Comparison of ENCODE assay signal across 8 mouse cellular contexts in the genomic region with DNA sequence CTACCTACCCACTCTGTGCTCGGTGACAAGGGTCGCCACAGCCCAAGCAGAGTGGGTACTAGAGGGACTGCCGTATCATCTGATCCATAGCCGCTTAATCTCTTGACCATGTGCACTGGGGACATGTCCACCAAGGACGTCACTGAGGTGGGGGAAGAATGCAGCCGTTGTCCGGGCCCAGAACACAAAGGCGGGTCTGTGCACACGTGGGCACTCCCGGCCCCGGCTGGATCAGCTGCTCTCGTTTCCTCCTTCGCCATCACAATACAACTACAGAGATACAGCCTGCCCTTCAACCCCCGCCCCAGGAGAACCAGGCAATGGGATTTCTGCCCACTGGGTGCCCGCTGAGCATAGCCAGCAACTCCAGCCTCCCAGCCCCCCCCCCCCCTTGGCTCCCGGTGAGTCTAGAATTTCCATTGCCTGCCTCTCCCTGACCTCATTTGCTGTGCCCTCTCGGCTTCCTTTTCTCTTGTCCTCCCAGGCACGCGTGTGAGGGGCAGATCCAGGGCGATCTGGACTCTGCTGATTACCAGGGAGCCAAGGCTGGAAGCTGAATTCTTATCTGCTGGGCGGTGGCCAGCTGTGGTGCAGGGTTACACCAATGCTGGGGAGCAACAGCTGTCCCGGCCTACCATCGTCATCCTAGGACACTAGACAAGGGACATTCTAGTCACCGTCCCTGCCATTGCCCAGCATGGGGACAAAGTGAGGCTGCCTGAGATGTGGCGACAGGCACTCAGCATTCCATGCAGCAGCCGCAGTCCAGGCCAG. TPM values are rescaled to one million over a fixed set of nuclear protein-coding genes. Genes with fewer than 3 reads are reported as not detected.
DNase-seq lines count a peak whose midpoint lies in the region; ATAC-seq lines count a peak whose summit lies in the region.

No protein-coding gene starts in this region.

- peak; percentile 56 for DNase-seq in forebrain, embryonic 11.5 days (ENCODE audit: low spot score)
- DNase-seq in c-Kit-negative CD71-positive TER-119-positive erythroid progenitor cells, embryonic 14.5 days (ENCODE audit: low read depth, low spot score), result peak; percentile 85
- DNase-seq in heart, adult 8-10 months (ENCODE audit: low spot score), result peak; percentile 75
- no peak for DNase-seq in B cell, adult 2 months

- H3K27ac ChIP-seq in forebrain, embryonic 11.5 days (ENCODE audit: low read depth, low read length), result no peak overlapping the region
- H3K27ac ChIP-seq in forebrain, embryonic 13.5 days, result no peak overlapping the region
- no peak overlapping the region for H3K27ac ChIP-seq in kidney, embryonic 15.5 days
- H3K27ac ChIP-seq in liver, embryonic 16.5 days (ENCODE audit: low read length), result peak overlapping the region; percentile 99
- H3K27ac ChIP-seq in neural tube, embryonic 15.5 days (replicated peaks), result no peak overlapping the region

- no peaks in the 10 kb centered on the region for H3K27me3 ChIP-seq in forebrain, embryonic 11.5 days (ENCODE audit: control insufficient read depth, insufficient read depth, low read length)
- H3K27me3 ChIP-seq in forebrain, embryonic 13.5 days, result no peaks in the 10 kb centered on the region
- no peaks in the 10 kb centered on the region for H3K27me3 ChIP-seq in kidney, embryonic 15.5 days
- no peaks in the 10 kb centered on the region for H3K27me3 ChIP-seq in liver, embryonic 16.5 days (ENCODE audit: control insufficient read depth, insufficient read depth, low read depth, low read length)
- no peaks in the 10 kb centered on the region for H3K27me3 ChIP-seq in neural tube, embryonic 15.5 days (replicated peaks)

- H3K9me3 ChIP-seq in forebrain, embryonic 11.5 days (ENCODE audit: control insufficient read depth, low read length), result no peaks in the 10 kb centered on the region
- H3K9me3 ChIP-seq in forebrain, embryonic 13.5 days (replicated peaks), result no peaks in the 10 kb centered on the region
- H3K9me3 ChIP-seq in kidney, embryonic 15.5 days (replicated peaks), result no peaks in the 10 kb centered on the region
- H3K9me3 ChIP-seq in liver, embryonic 16.5 days (replicated peaks; ENCODE audit: control insufficient read depth, low read length), result no peaks in the 10 kb centered on the region
- no peaks in the 10 kb centered on the region for H3K9me3 ChIP-seq in neural tube, embryonic 15.5 days (replicated peaks)

- WGBS in forebrain, embryonic 11.5 days, result 71% methylated on average over 25 of the region's 26 CpGs
- 63% methylated on average over 26 of the region's 26 CpGs for whole genome bisulfite sequencing in forebrain, embryonic 13.5 days
- 61% methylated on average over 26 of the region's 26 CpGs for WGBS in kidney, embryonic 15.5 days
- 34% methylated on average over 26 of the region's 26 CpGs for WGBS in liver, embryonic 16.5 days (ENCODE audit: insufficient replicate concordance)
- WGBS in neural tube, embryonic 15.5 days, result 64% methylated on average over 26 of the region's 26 CpGs

- no peaks in the 10 kb centered on the region for H3K36me3 ChIP-seq in forebrain, embryonic 11.5 days (ENCODE audit: control insufficient read depth, insufficient read depth, low read length)
- H3K36me3 ChIP-seq in forebrain, embryonic 13.5 days (ENCODE audit: poor library complexity, severe bottlenecking), result no peaks in the 10 kb centered on the region
- no peaks in the 10 kb centered on the region for H3K36me3 ChIP-seq in kidney, embryonic 15.5 days
- H3K36me3 ChIP-seq in liver, embryonic 16.5 days (ENCODE audit: control insufficient read depth, insufficient read depth), result no peaks in the 10 kb centered on the region
- no peaks in the 10 kb centered on the region for H3K36me3 ChIP-seq in neural tube, embryonic 15.5 days

- no peak overlapping the region for H3K9ac ChIP-seq in forebrain, embryonic 11.5 days (ENCODE audit: low read length)
- no peak overlapping the region for H3K9ac ChIP-seq in forebrain, embryonic 13.5 days
- H3K9ac ChIP-seq in kidney, embryonic 15.5 days, result no peak overlapping the region
- H3K9ac ChIP-seq in liver, embryonic 16.5 days (ENCODE audit: low read depth, low read length), result peak overlapping the region; percentile 69
- no peak overlapping the region for H3K9ac ChIP-seq in neural tube, embryonic 15.5 days (replicated peaks)

- no peak for ATAC-seq in forebrain, embryonic 11.5 days (replicated peaks; ENCODE audit: low FRiP score)
- ATAC-seq in forebrain, embryonic 13.5 days, result no peak
- ATAC-seq in kidney, embryonic 15.5 days (replicated peaks; ENCODE audit: low FRiP score), result peak; percentile 90
- ATAC-seq in liver, embryonic 16.5 days (ENCODE audit: low read depth), result peak; percentile 98
- 0 out of 2 replicates have a peak, but pooled peaks have one; percentile 28 for ATAC-seq in neural tube, embryonic 15.5 days (ENCODE audit: low FRiP score)

- H3K4me3 ChIP-seq in forebrain, embryonic 11.5 days (ENCODE audit: low read depth, low read length), result no peak overlapping the region
- no peak overlapping the region for H3K4me3 ChIP-seq in forebrain, embryonic 13.5 days
- no peak overlapping the region for H3K4me3 ChIP-seq in kidney, embryonic 15.5 days (replicated peaks)
- peak overlapping the region; percentile 64 for H3K4me3 ChIP-seq in liver, embryonic 16.5 days (ENCODE audit: low read depth, low read length)
- no peak overlapping the region for H3K4me3 ChIP-seq in neural tube, embryonic 15.5 days (replicated peaks)

- no peak overlapping the region; the same call in 1 of the 2 replicates for H3K4me2 ChIP-seq in forebrain, embryonic 11.5 days (ENCODE audit: low read depth, low read length, severe bottlenecking)
- H3K4me2 ChIP-seq in forebrain, embryonic 13.5 days, result no peak overlapping the region
- H3K4me2 ChIP-seq in kidney, embryonic 15.5 days, result no peak overlapping the region
- peak overlapping the region; percentile 70 for H3K4me2 ChIP-seq in liver, embryonic 16.5 days (ENCODE audit: low read depth, low read length)
- H3K4me2 ChIP-seq in neural tube, embryonic 15.5 days, result no peak overlapping the region

- H3K4me1 ChIP-seq in forebrain, embryonic 11.5 days (replicated peaks; ENCODE audit: control insufficient read depth, insufficient read depth, low read length), result 0 out of 2 replicates have a peak, but pooled peaks cover 2% of the 10 kb centered on the region
- no peaks in the 10 kb centered on the region for H3K4me1 ChIP-seq in forebrain, embryonic 13.5 days
- peaks cover 11% of the 10 kb centered on the region for H3K4me1 ChIP-seq in kidney, embryonic 15.5 days
- peaks cover 44% of the 10 kb centered on the region for H3K4me1 ChIP-seq in liver, embryonic 16.5 days (ENCODE audit: control insufficient read depth, low read depth, low read length)
- H3K4me1 ChIP-seq in neural tube, embryonic 15.5 days, result peaks cover 9% of the 10 kb centered on the region; the same call in 1 of the 2 replicates

RNA-seq across cellular contexts. Expression of a gene that starts 52.8 kb away (rescaled TPM):
- polyA plus RNA-seq in forebrain, embryonic 11.5 days (2014; fragmentation: Nextera tagmentation; extraction: Ambion mirVana), result 121 and 122 TPM in 2 replicates
- polyA plus RNA-seq in forebrain, embryonic 13.5 days (2015; fragmentation: Nextera tagmentation; extraction: Ambion mirVana), result 32.5 and 34.0 TPM in 2 replicates
- 100 to 1,000 TPM; 757 to 917 (median 814) TPM for total RNA-seq in heart, adult 8-10 months (2022)
- polyA plus RNA-seq in kidney, embryonic 15.5 days (2015; fragmentation: Nextera tagmentation; extraction: Ambion mirVana), result 220 and 247 TPM in 2 replicates
- 42.1 and 45.4 TPM in 2 replicates for polyA plus RNA-seq in liver, embryonic 16.5 days (2015; fragmentation: Nextera tagmentation; extraction: Ambion mirVana)
- 77.2 and 88.7 TPM in 2 replicates for polyA plus RNA-seq in neural tube, embryonic 15.5 days (2015; fragmentation: Nextera tagmentation; extraction: Ambion mirVana)

Comparison
In these comparisons a context has a peak if more than half of its experiments do, and no peak if none do; other contexts are left out.
1. ATAC-seq: peak in kidney, embryonic 15.5 days (single experiment), liver, embryonic 16.5 days (single experiment) and neural tube, embryonic 15.5 days (single experiment); none in forebrain, embryonic 11.5 days (single experiment) and forebrain, embryonic 13.5 days (single experiment).
2. DNase-seq: peak in forebrain, embryonic 11.5 days (single experiment), c-Kit-negative CD71-positive TER-119-positive erythroid progenitor cells, embryonic 14.5 days (single experiment) and heart, adult 8-10 months (single experiment); none in B cell, adult 2 months (0 of 2).